Mouse (Mus musculus): ENCODE measurements around the gene Fcgrt. TPM values are rescaled to one million over a fixed set of nuclear protein-coding genes. Genes with fewer than 3 reads are reported as not detected.
A peak's percentile ranks its signal among the peaks of the same experiment; 100 is the strongest.
"Not testable (repeated sequence)": the region's sequence is repeated elsewhere in the genome, so short reads cannot be mapped to it uniquely, and the experiment has no call there.

Gene Fcgrt
- total RNA-seq (2017), result 29.6 and 32.2 TPM in 2 replicates

DNA sequence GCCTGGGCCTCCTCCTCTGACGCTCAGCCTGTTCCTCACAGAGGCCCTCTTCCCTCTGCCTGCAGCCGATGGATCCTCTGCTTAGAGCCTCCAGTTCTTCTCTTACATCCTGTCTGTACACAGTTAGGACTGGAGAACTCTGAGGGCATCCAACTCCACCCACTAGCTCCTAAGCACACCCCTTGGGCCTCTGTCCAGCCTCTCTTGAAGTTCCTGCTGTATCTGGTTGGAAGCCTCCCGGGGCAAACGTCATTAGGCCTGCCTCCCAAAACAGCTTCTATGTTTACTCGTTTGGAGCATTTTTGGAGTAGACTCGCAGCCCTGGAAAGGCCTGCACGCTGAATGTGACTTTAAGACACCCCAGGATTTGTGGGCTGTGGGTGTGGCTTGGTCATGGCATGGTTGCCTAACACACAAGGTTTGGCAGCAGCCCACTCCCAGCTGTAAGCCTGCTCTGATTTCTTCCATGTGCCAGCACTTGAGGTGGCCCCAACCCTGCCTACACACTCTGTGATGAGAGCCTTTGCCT lies at the start of gene Fcgrt:
Gene Fcgrt (minus strand): TSS at position 200 of the 529 bp plus-strand sequence.
- no peak for ATAC-seq (ENCODE audit: extremely low read depth, insufficient number of reproducible peaks, low FRiP score, poor library complexity, severe bottlenecking)

DNA sequence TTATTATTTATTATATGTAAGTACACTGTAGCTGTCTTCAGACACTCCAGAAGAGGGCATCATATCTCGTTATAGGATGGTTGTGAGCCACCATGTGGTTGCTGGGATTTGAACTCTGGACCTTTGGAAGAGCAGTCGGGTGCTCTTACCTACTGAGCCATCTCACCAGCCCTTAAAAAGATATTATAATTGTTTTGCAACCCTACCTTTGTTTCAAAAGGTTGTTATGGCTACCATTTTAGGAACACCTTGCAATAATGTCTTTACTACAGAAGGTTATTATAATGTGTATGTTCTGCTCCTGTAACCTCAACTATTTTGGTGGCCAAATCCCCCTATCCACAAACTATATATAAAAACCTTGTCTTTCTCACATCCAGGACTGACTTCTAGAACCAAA lies 49.4 kb upstream of the Fcgrt start:
- ATAC-seq (ENCODE audit: extremely low read depth, insufficient number of reproducible peaks, low FRiP score, poor library complexity, severe bottlenecking), result not testable (repeated sequence)

DNA sequence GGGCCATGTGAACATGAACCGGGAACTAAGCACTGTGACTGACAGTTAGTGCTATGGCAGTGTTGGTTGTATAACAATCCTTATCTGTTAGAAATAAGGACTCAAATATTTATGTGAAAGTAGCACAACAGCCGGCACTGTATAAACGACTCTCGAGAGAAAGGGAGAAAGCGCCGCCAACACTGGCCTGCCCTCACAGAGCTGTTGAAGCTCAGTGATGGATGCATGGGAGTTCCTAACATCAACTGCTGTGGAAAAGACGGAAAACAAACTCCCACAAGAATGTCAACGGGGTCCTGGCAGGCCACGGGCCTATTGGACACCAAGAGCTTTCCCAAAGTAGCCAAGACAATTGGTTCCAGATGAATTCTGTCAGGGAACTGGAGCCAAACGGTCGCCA lies 47.7 kb upstream of the Fcgrt start:
- ATAC-seq (ENCODE audit: extremely low read depth, insufficient number of reproducible peaks, low FRiP score, poor library complexity, severe bottlenecking), result no peak

DNA sequence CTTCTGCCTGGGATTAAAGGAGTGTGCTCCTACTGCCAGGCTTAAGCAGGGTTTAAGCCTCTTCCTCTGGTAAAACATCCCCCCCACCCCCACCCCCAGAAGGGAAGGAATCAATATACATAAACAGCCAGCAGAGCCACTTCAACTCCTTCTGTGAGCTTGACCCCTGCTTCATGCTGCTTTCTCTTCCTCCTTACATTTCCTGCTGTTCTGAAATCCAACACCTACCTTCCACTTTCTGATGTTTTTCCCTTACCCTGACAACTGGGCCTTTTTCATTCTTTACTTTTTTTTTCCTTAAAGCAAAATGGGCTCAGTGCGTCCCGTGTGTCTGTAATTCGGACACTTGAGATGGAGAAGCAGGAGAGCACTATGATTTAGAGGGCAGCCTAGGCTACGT lies 46.7 kb upstream of the Fcgrt start:
- ATAC-seq (ENCODE audit: extremely low read depth, insufficient number of reproducible peaks, low FRiP score, poor library complexity, severe bottlenecking), result no peak

DNA sequence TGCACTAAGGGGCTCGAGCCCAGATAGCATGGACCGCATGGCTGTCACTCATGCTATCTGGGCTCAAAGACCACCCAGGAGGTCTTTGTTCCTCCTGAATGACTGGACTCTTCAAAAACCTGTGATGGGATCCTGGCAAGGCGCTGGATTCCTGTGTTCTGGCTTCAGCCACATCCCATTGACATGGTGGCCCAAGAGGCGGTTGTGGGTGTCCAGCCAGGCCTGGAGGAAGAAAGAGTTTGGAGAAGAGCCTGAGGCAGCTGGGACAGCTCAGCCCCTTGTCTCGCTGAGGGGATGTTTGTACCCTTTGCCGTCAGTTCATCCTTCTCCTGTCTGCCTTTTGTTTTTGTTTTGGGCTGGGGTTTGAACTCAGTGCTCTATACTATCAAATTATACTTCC lies 45.9 kb upstream of the Fcgrt start:
- no peak for ATAC-seq (ENCODE audit: extremely low read depth, insufficient number of reproducible peaks, low FRiP score, poor library complexity, severe bottlenecking)

DNA sequence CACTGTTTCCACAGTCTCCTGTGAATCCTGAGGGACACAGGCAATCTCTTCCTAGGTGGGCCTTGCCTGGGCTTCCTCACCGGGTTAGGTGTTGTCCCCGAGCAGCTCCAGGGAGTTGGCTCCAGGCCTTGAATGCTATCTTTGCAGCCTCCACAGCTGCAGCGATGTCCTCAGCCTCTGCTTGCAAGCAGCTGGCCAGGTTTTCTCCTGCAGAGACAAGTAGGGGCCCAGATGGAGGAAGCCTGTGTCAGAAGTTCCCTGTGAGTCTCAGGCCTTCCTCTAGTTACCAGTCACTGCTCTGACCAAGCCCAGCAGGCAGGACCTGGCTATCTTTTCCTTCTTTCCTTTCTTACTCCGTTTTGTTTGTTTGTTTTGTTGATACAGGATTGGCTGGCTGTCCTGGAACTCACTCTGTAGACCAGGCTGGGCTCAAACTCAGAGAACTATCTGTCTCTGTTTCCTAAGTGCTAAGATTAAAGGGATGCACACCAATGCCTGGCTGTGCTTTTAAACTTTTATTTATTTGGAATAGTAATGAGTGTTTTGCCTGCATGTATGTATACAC lies 45.0 kb upstream of the Fcgrt start:
- ATAC-seq (ENCODE audit: extremely low read depth, insufficient number of reproducible peaks, low FRiP score, poor library complexity, severe bottlenecking), result no peak

DNA sequence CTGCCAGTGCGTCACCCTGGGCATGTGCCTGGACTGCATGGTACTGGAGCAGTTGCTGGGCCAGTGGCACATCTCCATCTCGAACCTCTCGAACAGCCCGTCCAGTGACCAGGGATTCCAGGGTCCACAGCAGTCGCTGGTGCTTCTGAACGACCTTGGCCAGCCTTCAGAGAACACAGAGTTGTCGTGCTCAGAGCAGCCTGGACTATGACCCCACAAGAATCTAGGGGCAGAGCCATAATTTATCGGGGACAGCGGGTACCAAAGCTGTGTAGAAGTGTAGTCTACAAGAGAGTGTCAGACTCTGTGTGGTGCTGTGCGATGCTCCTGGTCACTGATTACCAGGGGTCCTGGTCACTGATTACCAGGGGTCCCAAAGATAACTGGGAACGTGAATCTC lies 44.2 kb upstream of the Fcgrt start:
- ATAC-seq (ENCODE audit: extremely low read depth, insufficient number of reproducible peaks, low FRiP score, poor library complexity, severe bottlenecking), result no peak

DNA sequence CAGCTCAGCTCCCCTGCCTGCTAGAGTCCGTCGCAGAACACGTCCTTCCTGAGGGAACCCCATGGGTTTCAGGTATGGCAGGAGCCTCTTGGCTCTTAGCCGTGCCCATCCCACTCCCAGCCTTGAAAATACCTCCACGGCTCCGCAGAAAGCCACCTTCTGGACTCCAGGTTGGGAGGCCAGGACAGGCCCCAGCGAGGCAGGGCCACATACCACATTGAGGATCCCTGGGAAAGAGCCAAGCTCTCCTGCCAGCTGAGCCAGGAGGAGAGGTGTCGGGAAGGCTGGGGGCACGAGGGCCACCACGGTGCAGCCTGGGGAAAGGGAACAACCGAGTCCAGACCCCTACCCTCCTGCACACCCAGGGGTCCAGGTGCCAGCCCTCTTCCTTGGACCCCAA lies 43.6 kb upstream of the Fcgrt start:
- ATAC-seq (ENCODE audit: extremely low read depth, insufficient number of reproducible peaks, low FRiP score, poor library complexity, severe bottlenecking), result no peak

DNA sequence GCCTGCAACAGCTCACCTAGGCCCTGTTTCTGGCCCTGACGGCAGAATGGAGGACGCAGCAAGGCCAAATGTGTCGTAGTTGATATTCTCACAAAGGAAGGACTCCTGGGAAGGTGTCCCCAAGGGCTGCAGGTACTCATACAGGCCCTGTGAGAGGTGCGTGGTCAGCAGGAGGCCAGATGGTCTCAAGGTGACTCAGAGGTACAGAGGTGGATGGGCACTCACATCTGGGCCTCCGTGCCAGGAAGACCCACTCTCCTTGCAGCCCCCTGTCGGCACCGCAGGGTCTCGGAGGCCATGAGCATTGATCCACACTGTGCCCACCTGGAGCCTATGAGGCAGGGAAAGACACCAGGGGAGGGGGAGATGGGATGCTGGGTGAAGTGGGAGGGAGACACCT lies 41.8 kb upstream of the Fcgrt start:
- no peak for ATAC-seq (ENCODE audit: extremely low read depth, insufficient number of reproducible peaks, low FRiP score, poor library complexity, severe bottlenecking)

DNA sequence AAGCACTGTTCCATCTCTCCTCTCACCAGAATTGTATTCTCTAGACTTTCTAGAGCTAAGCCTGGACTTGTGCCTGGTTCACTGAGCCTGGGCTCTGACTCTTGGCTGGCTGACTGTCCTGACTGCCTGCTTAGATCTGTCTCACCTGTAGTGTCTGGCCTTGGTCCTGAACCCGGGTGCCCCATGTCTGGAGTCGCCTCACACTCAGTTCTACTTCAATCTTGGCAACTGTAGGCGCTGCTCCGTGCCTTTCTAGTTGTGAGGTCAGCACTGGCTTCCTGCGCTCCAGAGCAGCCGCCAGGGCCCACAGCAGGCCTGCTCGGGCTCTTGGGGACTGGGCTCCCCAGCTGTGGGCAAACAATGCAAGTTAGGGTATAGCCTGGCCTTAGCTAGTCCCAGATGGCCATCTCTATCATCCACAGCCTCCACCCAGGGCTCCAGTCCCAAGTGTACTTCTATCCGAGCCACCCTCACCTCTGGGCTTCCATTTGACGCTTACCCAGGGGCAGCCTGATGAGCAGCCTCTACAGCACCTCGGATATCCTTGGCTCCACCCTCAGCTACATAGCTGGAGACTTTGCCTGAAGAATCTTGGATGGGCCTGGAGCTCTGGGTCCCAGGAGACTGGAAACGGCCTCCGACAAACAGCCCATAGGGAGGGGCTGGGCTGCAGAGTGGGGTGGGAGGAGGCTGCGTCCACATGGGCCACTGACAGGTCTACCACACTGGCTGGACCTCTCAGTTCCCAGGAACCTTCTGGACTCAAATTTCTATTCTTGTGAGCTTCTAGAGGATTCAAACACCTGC lies 40.9 kb upstream of the Fcgrt start:
- no peak for ATAC-seq (ENCODE audit: extremely low read depth, insufficient number of reproducible peaks, low FRiP score, poor library complexity, severe bottlenecking)

DNA sequence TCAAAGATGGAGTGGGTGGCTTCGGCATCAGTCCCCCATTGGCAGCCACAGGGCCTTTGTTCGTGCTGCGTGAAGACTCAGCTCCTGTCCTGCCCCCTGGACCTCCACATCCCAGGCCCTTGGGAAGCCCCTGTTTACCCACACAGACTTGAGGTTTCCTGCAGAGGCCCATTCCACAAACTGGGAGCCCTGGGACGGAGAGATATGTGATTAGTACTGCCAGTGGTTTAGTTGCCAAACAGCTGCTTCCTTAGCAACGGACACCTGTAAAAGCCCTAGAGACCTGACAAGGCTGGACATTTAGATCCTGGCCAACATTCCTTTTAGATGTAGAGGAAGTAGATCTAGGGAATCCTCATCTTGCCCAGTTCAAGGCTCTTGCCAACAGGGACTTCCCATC lies 38.3 kb upstream of the Fcgrt start:
- ATAC-seq (ENCODE audit: extremely low read depth, insufficient number of reproducible peaks, low FRiP score, poor library complexity, severe bottlenecking), result no peak

DNA sequence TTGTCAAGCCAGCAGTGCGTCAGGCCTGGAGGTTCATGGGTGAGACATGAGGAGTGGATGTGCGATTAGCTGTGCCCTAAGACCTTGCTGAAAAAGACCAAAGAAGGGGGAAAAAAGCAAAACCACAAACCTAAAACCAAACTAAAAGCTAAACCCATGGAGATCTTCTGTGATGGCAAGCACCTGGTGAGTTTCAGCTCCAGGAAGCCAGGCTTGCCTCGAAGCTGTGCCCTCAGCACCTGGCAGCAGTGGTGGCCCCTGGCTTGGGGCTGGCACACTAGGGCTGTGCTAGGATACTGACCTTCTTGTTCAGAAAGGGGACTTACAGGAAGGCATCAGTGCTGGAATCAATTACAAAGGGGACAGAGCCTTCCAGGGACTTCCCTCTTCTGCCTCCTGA lies 37.7 kb upstream of the Fcgrt start:
- ATAC-seq (ENCODE audit: extremely low read depth, insufficient number of reproducible peaks, low FRiP score, poor library complexity, severe bottlenecking), result no peak

DNA sequence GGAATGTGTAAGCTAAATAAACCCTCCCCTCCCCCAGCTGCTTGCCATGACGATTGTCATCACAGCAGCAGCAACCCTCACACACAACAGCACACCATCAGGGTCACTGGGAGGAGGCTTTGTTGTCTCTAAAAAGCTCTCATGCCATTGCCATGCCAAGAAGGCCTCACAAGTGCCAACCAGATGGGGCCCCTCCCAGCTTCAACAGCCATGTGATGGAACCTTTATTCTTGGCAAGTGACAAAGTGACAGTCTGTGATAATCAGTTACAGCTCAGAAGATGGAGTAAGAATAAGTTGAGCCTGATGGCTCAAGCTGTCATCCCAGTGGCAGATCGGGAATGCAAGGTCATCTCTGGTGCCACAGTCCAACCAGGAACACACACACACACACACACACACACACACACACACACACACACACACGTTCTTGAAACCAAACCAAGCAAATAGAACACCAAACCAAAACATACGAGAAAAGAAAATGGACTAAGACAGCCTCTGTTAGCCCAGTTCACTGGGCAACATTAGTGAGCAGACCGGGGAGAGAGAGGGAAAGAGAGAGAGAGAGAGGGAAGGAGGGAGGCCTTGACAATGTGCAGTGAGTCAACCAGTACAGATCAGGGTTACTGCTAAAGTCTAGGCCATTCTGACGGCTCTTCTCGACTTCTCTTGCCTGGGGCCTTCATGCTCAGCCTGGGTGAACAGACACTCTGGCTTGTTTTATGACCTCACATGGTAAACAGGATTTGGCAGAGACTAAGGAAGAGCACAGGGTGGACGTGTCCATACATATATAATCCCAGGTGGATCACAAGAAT lies 36.5 kb upstream of the Fcgrt start:
- no peak for ATAC-seq (ENCODE audit: extremely low read depth, insufficient number of reproducible peaks, low FRiP score, poor library complexity, severe bottlenecking)

DNA sequence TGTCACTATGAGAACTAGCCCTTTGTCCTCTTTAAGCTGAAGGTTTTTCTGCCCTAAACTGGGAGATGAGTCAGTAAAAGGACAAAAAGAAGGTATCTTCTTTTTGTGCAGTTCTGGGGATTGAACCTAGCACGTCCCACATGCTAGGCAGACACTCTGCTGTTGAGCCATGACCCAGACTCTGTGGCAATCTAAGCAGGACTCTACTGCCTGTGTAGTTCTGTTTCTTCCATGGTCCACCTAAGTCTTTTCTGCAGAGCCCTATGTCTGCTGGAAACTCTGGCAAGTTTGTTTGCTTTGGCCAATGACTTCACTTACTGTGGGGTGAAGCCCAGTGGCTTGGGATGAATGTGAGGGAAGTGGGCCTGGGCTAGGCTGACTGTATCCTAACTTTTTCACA lies 34.8 kb upstream of the Fcgrt start:
- ATAC-seq (ENCODE audit: extremely low read depth, insufficient number of reproducible peaks, low FRiP score, poor library complexity, severe bottlenecking), result no peak

DNA sequence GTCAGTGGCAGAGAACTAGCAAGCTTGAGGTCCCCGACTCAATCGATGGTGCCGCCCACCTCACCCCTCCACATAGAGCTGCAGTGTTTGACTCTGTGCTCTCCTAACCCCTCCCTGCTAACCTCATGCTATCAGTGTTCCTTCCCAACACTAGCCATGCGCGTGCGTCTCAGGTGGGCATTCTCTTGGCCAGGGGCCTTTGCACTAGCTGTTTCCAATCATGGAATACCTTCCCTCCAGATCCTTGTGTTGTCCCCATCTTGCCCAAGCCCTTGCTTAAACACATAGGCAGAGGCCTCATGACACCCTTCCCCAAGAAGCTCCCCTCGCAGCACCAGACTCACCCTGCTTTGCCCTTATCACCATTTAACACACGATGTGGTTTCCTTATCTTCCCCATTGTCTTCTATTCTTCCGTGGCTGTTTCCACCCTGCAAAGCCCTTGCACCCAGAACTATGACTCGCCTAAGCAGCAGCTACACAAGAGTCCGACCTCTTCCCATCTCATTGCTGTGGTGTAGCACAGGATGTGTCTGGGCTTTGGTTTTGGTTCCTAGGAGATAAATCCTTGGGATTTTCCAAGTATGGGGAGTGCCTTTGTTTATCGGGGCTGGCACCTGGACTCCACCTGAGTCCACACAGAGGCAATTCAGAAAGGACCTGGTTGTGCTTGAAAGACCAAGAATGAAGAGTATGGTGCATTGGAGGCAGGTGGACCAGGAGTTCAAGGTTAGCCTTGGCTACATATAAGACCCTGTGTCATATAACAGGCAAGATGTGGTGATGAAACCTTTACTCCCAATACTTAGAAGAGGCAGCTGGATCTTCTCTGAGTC lies 33.7 kb upstream of the Fcgrt start:
- no peak for ATAC-seq (ENCODE audit: extremely low read depth, insufficient number of reproducible peaks, low FRiP score, poor library complexity, severe bottlenecking)

DNA sequence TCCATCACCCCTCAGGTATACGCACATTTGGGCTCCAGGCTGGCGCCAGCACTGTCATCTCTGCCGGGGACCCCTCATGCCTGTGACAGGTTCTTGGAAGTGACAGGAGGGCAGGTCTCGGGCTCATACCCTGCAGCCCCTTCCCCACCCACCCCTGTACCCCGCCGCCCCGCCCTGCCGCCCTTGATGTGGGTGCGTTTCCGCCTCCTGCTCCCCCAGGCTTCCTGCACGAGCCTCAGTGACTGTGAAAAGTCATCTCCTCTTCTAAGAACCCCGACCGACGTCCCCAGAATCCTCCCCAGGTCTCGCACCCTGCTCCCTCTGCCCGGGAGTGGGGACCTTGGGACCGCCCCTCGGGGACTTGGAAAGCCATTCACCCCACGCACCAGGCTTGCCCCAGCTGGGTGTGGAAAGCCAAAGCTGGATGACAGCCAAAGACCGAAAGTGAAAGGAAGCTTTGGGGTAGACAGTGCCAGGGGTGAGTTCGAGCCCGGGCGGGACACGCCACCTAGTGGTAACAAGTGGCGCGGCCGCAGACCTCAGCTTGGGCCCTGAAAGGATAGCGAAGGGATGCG lies 32.4 kb upstream of the Fcgrt start, which contains the start of the genes Gm45713 and Flt3l:
Gene Gm45713 (minus strand): TSS at position 239 of the 575 bp plus-strand sequence.
Gene Flt3l (minus strand): TSS at position 440 of the 575 bp plus-strand sequence.
- peak; percentile 90 for ATAC-seq (ENCODE audit: extremely low read depth, insufficient number of reproducible peaks, low FRiP score, poor library complexity, severe bottlenecking)

DNA sequence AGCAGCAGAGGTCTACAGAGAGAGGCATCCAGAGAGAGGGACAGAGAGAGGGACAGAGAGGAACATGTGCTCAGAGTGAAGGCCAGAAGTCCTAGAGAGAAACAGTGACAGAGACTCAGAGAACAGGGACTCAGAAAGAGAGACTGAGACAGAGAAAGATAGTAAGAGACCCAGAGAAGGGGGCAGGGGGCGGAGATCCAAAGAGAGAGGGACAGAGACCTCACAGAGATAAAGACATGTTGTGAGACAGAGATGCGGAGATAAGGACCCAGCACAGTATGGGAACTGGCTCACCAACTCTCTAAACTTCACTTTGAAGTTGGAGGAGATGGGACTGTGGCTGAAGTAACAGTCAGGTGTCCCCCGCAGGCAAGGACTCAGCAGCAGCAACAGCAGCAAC lies 31.7 kb upstream of the Fcgrt start:
- ATAC-seq (ENCODE audit: extremely low read depth, insufficient number of reproducible peaks, low FRiP score, poor library complexity, severe bottlenecking), result no peak

DNA sequence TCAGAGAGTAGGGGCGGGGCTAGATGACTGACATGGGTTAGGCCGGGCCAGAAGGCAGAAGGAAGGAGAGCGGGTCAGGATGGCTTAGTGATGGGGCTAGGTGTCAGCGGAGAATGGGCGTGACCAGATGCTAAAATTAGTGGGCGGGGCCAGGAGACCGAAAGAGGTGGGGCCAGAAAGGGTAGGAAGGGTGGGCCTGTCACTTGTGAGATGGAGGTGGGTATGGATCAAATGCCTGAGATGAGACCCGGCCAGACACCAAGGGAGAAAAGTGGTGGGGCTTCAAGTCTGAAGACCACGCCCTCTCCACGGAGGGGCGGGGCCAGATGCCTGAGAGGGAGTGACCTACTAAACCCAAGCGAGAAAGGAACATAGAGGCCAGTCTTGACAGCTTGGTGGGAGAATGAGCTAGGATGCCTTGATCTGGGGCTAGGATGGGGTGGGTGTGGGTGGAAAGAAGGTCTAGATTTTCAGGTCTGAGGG lies 30.9 kb upstream of the Fcgrt start:
- ATAC-seq (ENCODE audit: extremely low read depth, insufficient number of reproducible peaks, low FRiP score, poor library complexity, severe bottlenecking), result no peak
